In genomic region chr1:167350597-167351415, GRCm38 (mm10) we compare ENCODE assay signal across 7 mouse cellular contexts. TPM values are rescaled to one million over a fixed set of nuclear protein-coding genes. Genes with fewer than 3 reads are reported as not detected.
DNase-seq lines count a peak whose midpoint lies in the region; ATAC-seq and TF ChIP-seq lines count a peak whose summit lies in the region.

No protein-coding gene starts in this region.

- 27% methylated on average over 13 of the region's 13 CpGs for WGBS in lung, postnatal 0 days
- 24% methylated on average over 13 of the region's 13 CpGs for WGBS in embryonic facial prominence, embryonic 15.5 days
- WGBS in limb, embryonic 12.5 days = 23% methylated on average over 13 of the region's 13 CpGs
- 27% methylated on average over 13 of the region's 13 CpGs for whole genome bisulfite sequencing in stomach, embryonic 15.5 days

- H3K27me3 ChIP-seq in lung, postnatal 0 days (replicated peaks; ENCODE audit: insufficient read depth, low read length) = no peaks in the 10 kb centered on the region
- H3K27me3 ChIP-seq in embryonic facial prominence, embryonic 15.5 days = no peaks in the 10 kb centered on the region
- H3K27me3 ChIP-seq in limb, embryonic 12.5 days = no peaks in the 10 kb centered on the region
- H3K27me3 ChIP-seq in stomach, embryonic 15.5 days (replicated peaks) = no peaks in the 10 kb centered on the region

- no peak for TF ChIP-seq EP300 in lung, postnatal 0 days (IDR thresholded peaks at IDR 0.05)

- H3K4me2 ChIP-seq in lung, postnatal 0 days (replicated peaks; ENCODE audit: low read depth, low read length) = peak overlapping the region; percentile 94
- peak overlapping the region; percentile 82 for H3K4me2 ChIP-seq in embryonic facial prominence, embryonic 15.5 days (replicated peaks)
- peak overlapping the region; percentile 86 for H3K4me2 ChIP-seq in limb, embryonic 12.5 days
- H3K4me2 ChIP-seq in stomach, embryonic 15.5 days = peak overlapping the region; percentile 89

- H3K36me3 ChIP-seq in lung, postnatal 0 days (ENCODE audit: insufficient read depth, low read length) = 0 out of 2 replicates have a peak, but pooled peaks cover 4% of the 10 kb centered on the region
- H3K36me3 ChIP-seq in embryonic facial prominence, embryonic 15.5 days = peaks cover 19% of the 10 kb centered on the region; the same call in 1 of the 2 replicates
- H3K36me3 ChIP-seq in limb, embryonic 12.5 days = peaks cover 17% of the 10 kb centered on the region
- peaks cover 13% of the 10 kb centered on the region for H3K36me3 ChIP-seq in stomach, embryonic 15.5 days

- no peaks in the 10 kb centered on the region for H3K9me3 ChIP-seq in lung, postnatal 0 days (ENCODE audit: low read length)
- no peaks in the 10 kb centered on the region for H3K9me3 ChIP-seq in embryonic facial prominence, embryonic 15.5 days (replicated peaks)
- H3K9me3 ChIP-seq in limb, embryonic 12.5 days = no peaks in the 10 kb centered on the region
- no peaks in the 10 kb centered on the region for H3K9me3 ChIP-seq in stomach, embryonic 15.5 days

- 0 out of 2 replicates have a peak, but pooled peaks cover 4% of the 10 kb centered on the region for H3K4me1 ChIP-seq in lung, postnatal 0 days (ENCODE audit: insufficient read depth, low read depth, low read length)
- 0 out of 2 replicates have a peak, but pooled peaks cover 2% of the 10 kb centered on the region for H3K4me1 ChIP-seq in embryonic facial prominence, embryonic 15.5 days
- peaks cover 7% of the 10 kb centered on the region; the same call in 1 of the 2 replicates for H3K4me1 ChIP-seq in limb, embryonic 12.5 days (replicated peaks)
- no peaks in the 10 kb centered on the region for H3K4me1 ChIP-seq in stomach, embryonic 15.5 days

- H3K9ac ChIP-seq in lung, postnatal 0 days (replicated peaks; ENCODE audit: low read depth) = peak overlapping the region; percentile 58
- H3K9ac ChIP-seq in embryonic facial prominence, embryonic 15.5 days = peak overlapping the region; percentile 42
- peak overlapping the region; percentile 73 for H3K9ac ChIP-seq in limb, embryonic 12.5 days (replicated peaks)
- H3K9ac ChIP-seq in stomach, embryonic 15.5 days = peak overlapping the region; percentile 68

- no peak for ATAC-seq in lung, postnatal 0 days
- ATAC-seq in embryonic facial prominence, embryonic 15.5 days (ENCODE audit: insufficient number of reproducible peaks, low FRiP score, low TSS enrichment, low read depth) = no peak
- no peak; the same call in 1 of the 2 replicates for ATAC-seq in limb, embryonic 12.5 days (ENCODE audit: insufficient number of reproducible peaks, insufficient read depth, low FRiP score, low TSS enrichment, low read depth)
- ATAC-seq in stomach, embryonic 15.5 days (ENCODE audit: insufficient read depth, low FRiP score, low read depth) = peak; percentile 0; the same call in 1 of the 2 replicates

- TF ChIP-seq CTCF in lung, postnatal 0 days (IDR thresholded peaks at IDR 0.05) = no peak

- H3K27ac ChIP-seq in lung, postnatal 0 days (ENCODE audit: low read length) = peak overlapping the region; percentile 82; the same call in 1 of the 2 replicates
- peak overlapping the region; percentile 86 for H3K27ac ChIP-seq in embryonic facial prominence, embryonic 15.5 days (replicated peaks)
- peak overlapping the region; percentile 80 for H3K27ac ChIP-seq in limb, embryonic 12.5 days
- peak overlapping the region; percentile 84 for H3K27ac ChIP-seq in stomach, embryonic 15.5 days

- H3K4me3 ChIP-seq in lung, postnatal 0 days (ENCODE audit: low read depth, low read length) = peak overlapping the region; percentile 70
- peak overlapping the region; percentile 63 for H3K4me3 ChIP-seq in embryonic facial prominence, embryonic 15.5 days (replicated peaks)
- H3K4me3 ChIP-seq in limb, embryonic 12.5 days (replicated peaks) = peak overlapping the region; percentile 69
- H3K4me3 ChIP-seq in stomach, embryonic 15.5 days (replicated peaks) = peak overlapping the region; percentile 77

- DNase-seq in lung, postnatal 0 days (ENCODE audit: low spot score) = peak; percentile 30
- DNase-seq in lung, postnatal 25 days (ENCODE audit: low spot score) = no peak
- DNase-seq in T-cell, adult 2 months (ENCODE audit: low spot score) = no peak
- DNase-seq in natural killer cell, adult 2 months (ENCODE audit: low spot score in 2 of 2) = no peak

RNA-seq across cellular contexts. Expression of gene Aldh9a1, which starts 1.0 kb away (rescaled TPM):
- polyA plus RNA-seq in lung, postnatal 0 days (2015; fragmentation: Nextera tagmentation; extraction: Ambion mirVana) = 33.2 and 35.4 TPM in 2 replicates
- 47.3 and 49.2 TPM in 2 replicates for polyA plus RNA-seq in embryonic facial prominence, embryonic 15.5 days (2015; fragmentation: Nextera tagmentation; extraction: Ambion mirVana)
- 42.3 and 43.9 TPM in 2 replicates for polyA plus RNA-seq in limb, embryonic 12.5 days (2016; fragmentation: Nextera tagmentation; extraction: Ambion mirVana)
- polyA plus RNA-seq in stomach, embryonic 15.5 days (2015; fragmentation: Nextera tagmentation; extraction: Ambion mirVana) = 77.1 and 92.8 TPM in 2 replicates

RNA-seq across cellular contexts. Expression of gene Tmco1, which starts 42.6 kb away (rescaled TPM):
- 94.7 and 99.7 TPM in 2 replicates for polyA plus RNA-seq in lung, postnatal 0 days (2015; fragmentation: Nextera tagmentation; extraction: Ambion mirVana)
- 92.0 and 92.5 TPM in 2 replicates for polyA plus RNA-seq in embryonic facial prominence, embryonic 15.5 days (2015; fragmentation: Nextera tagmentation; extraction: Ambion mirVana)
- polyA plus RNA-seq in limb, embryonic 12.5 days (2016; fragmentation: Nextera tagmentation; extraction: Ambion mirVana) = 63.5 and 64.4 TPM in 2 replicates
- 86.2 and 94.3 TPM in 2 replicates for polyA plus RNA-seq in stomach, embryonic 15.5 days (2015; fragmentation: Nextera tagmentation; extraction: Ambion mirVana)

RNA-seq across cellular contexts. Expression of gene Mgst3, which starts 42.8 kb away (rescaled TPM):
- polyA plus RNA-seq in lung, postnatal 0 days (2015; fragmentation: Nextera tagmentation; extraction: Ambion mirVana) = 67.5 and 70.1 TPM in 2 replicates
- 74.7 and 76.8 TPM in 2 replicates for polyA plus RNA-seq in embryonic facial prominence, embryonic 15.5 days (2015; fragmentation: Nextera tagmentation; extraction: Ambion mirVana)
- 33.8 and 35.5 TPM in 2 replicates for polyA plus RNA-seq in limb, embryonic 12.5 days (2016; fragmentation: Nextera tagmentation; extraction: Ambion mirVana)
- polyA plus RNA-seq in stomach, embryonic 15.5 days (2015; fragmentation: Nextera tagmentation; extraction: Ambion mirVana) = 184 and 224 TPM in 2 replicates
